12 mouse cellular contexts compared by ENCODE assay signal in genomic region chrX:77744260-77744659, GRCm38 (mm10). TPM values are rescaled to one million over a fixed set of nuclear protein-coding genes. Genes with fewer than 3 reads are reported as not detected.
DNase-seq lines count a peak whose midpoint lies in the region; TF ChIP-seq lines count a peak whose summit lies in the region.
"Had no signal": no experiment of that assay in that cellular context is flagged by ENCODE, and none has a peak within 500 bp of the region (broad histone marks: within the 10 kb centered on the region; RNA-seq: fewer than 3 reads in every experiment).

No protein-coding gene starts in this region.

- intact Hi-C loops in left cerebral cortex, adult 2 months (cut with DNase I): no loop called here

- no peak overlapping the region for H3K27ac ChIP-seq in left cerebral cortex, adult 2 months
- H3K27ac ChIP-seq: heart, embryonic 13.5 days; lung, embryonic 15.5 days had no signal

- no peaks in the 10 kb centered on the region for H3K4me1 ChIP-seq in E14TG2a.4 (replicated peaks; ENCODE audit: low read depth, low read length)
- H3K4me1 ChIP-seq: heart, embryonic 13.5 days; lung, embryonic 15.5 days had no signal

- no peaks in the 10 kb centered on the region for H3K9me3 ChIP-seq in E14TG2a.4 (ENCODE audit: low read length)
- H3K9me3 ChIP-seq: heart, embryonic 13.5 days; lung, embryonic 15.5 days had no signal

- no peak overlapping the region for H3K4me3 ChIP-seq in left cerebral cortex, adult 2 months
- no peak overlapping the region for H3K4me3 ChIP-seq in E14TG2a.4 (replicated peaks; ENCODE audit: low read length)
- H3K4me3 ChIP-seq: heart, embryonic 13.5 days; lung, embryonic 15.5 days had no signal

- H3K36me3 ChIP-seq in E14TG2a.4 (ENCODE audit: insufficient read depth, low read length): no peaks in the 10 kb centered on the region
- H3K36me3 ChIP-seq: heart, embryonic 13.5 days; lung, embryonic 15.5 days had no signal

- DNase-seq in embryo, embryonic 10 days (ENCODE audit: low spot score): peak; percentile 5
- no peak for DNase-seq in embryo, embryonic 9.5 days (ENCODE audit: extremely low spot score)
- DNase-seq in left cerebral cortex, adult 2 months (ENCODE audit: extremely low spot score in 1 of 2, low spot score in 2 of 2): no peak
- no peak for DNase-seq in left cerebral cortex, adult 8-10 months (ENCODE audit: low spot score in 2 of 2)
- peak; percentile 43 for DNase-seq in lung, postnatal 36 days
- no peak for DNase-seq in right cerebral cortex, postnatal 4 days
- no peak for DNase-seq in testis, postnatal 10 days (ENCODE audit: low spot score)
- DNase-seq: adrenal gland, postnatal 36 days; cerebellum, adult 8-10 months had no signal

- TF ChIP-seq CTCF in left cerebral cortex, adult 2 months (IDR thresholded peaks at IDR 0.05): peak; percentile 53
- peak; percentile 68 for TF ChIP-seq CTCF in E14TG2a.4 (conservative IDR thresholded peaks at IDR 0.05; ENCODE audit: low read length)

- no peaks in the 10 kb centered on the region for H3K27me3 ChIP-seq in E14TG2a.4 (ENCODE audit: insufficient read depth, low read length)
- H3K27me3 ChIP-seq: heart, embryonic 13.5 days; lung, embryonic 15.5 days had no signal

RNA-seq across cellular contexts. Expression of gene Prkx, which starts 51.8 kb away (rescaled TPM):
- total RNA-seq in left cerebral cortex, adult 2 months (2021): 10 to 100 TPM; 10.5 to 11.7 TPM
- 10 to 100 TPM in 3 of 4 experiments, 1 to 10 TPM in 1; 9.9 to 11.3 (median 10.6) TPM for total RNA-seq in left cerebral cortex, adult 8-10 months (2022)

Comparison
In these comparisons a context has a peak if more than half of its experiments do, and no peak if none do; other contexts are left out.
1. DNase-seq: peak in embryo, embryonic 10 days (single experiment) and lung, postnatal 36 days (single experiment); none in embryo, embryonic 9.5 days (single experiment), left cerebral cortex, adult 2 months (0 of 2), left cerebral cortex, adult 8-10 months (0 of 2), right cerebral cortex, postnatal 4 days (single experiment) and testis, postnatal 10 days (single experiment).